Mouse (Mus musculus): ENCODE measurements around the gene BC067074. TPM values are rescaled to one million over a fixed set of nuclear protein-coding genes. Genes with fewer than 3 reads are reported as not detected.

The BC067074 gene
- total RNA-seq, 2 experiments from 2014 or later: 1.7 to 2.2 TPM

DNA sequence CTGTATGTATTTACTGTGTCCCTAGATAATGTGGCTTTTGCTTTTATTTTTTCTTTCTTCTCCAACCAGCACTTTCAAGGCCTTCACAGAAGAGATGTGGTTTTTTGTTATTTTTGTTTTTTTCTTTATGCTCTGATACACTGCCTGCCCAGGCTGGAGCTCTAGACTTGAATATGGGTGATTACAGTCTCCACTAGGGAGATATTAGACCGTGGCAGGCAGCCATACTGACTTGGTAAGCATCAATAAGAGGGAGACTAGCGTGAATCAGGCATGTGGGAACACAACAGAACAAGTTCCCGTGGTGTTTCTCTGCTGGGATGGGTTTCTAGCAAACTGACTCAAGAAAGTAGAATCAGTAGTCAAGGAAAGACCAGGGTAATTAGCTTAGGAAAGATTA lies 125.7 kb downstream of the BC067074 start:
- intact Hi-C loops (cut with DNase I): no loop called here
- DNase-seq (ENCODE audit: low spot score): no peak

DNA sequence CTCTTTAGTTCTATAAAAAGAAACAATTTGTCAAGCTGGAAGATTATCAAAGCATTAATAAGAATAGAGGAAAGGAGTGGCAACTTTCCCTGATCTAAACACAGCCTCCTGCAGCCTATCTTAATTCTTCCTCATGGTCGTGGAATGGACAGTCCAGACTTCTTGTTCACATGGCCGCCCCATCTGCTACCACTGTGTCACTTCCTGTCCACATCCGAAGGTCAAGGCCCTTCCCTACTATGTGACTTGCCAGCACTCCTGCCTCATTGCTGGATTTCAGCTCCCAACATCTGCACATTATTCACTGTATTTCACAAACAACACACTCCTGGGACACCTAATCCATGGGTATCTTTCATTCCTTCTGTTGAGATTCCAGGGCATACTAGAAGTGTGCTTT lies 128.5 kb downstream of the BC067074 start:
- intact Hi-C loops (cut with DNase I): loop anchor here (5.0 kb wide), 1 partner anchor 84 kb away; no protein-coding TSS in a partner anchor
- DNase-seq (ENCODE audit: low spot score): no peak

DNA sequence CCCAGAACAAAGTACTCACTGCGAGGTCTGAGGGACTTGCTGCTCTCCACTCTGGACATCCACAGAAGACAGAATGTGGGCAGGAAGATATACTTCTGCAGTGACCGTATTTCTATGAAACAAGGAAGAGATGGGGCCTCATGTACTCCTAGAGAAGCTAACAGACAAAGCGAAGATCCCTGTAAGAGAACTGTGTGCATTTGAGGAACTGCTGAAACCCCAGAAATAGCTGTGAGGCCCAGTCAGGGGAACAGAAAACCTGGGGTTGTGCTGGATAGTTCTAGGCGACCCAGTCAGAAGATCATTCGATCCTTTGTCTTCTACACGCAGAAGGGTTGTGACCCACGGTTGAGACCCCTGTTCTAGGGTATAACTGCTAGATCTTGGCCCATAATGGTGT lies 130.9 kb downstream of the BC067074 start:
- DNase-seq (ENCODE audit: low spot score): no peak
- intact Hi-C loops (cut with DNase I): loop anchor here (5.0 kb wide), 1 partner anchor 87 kb away; no protein-coding TSS in a partner anchor

DNA sequence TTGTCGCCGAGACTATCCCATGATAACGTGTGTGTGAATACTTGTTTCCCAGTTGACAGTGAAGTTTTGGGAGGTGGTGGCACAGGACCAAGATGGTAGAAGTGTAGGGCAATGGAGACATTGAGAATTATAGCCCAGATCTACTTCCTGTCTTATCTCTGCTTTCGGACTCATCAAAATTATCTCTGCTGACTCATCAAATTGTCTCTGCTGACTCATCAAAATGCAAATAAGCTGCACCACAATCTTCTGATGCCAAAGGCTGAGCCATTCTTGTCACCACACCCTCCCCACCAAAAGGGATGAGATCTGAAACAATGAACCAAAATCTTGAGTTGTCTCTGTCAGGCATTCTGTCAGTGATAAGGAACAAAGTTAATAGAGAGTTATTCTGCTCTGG lies 132.9 kb downstream of the BC067074 start:
- intact Hi-C loops (cut with DNase I): no loop called here
- DNase-seq (ENCODE audit: low spot score): no peak

Other genes with a start within 250 kb of the BC067074 start
- gene Gpx8, start 246.7 kb upstream of the BC067074 start, total RNA-seq (2021): 10 to 100 TPM; 37.7 to 41.6 TPM
- under 1 TPM in 1 of 2 experiments, not detected in 1; 0.42 TPM for gene Gzma, start 192.2 kb upstream of the BC067074 start, total RNA-seq (2021)
- gene Esm1, start 83.5 kb upstream of the BC067074 start, total RNA-seq (2021): under 1 TPM; 0.70 to 0.95 TPM
- gene Gzmk, start 67.3 kb upstream of the BC067074 start, total RNA-seq (2021): not detected